Mouse (Mus musculus): Measurements from ENCODE around the gene Pdgfa. TPM values are rescaled to one million over a fixed set of nuclear protein-coding genes. Genes with fewer than 3 reads are reported as not detected.

The Pdgfa gene
- polyA plus RNA-seq, 1 experiment from 2014 or later = 58.7 TPM

GRCm38 (mm10) chr5:138993371-138994107 lies 3.6 kb downstream of the Pdgfa start:
- peak overlapping the region; percentile 76 for H3K4me3 ChIP-seq (replicated peaks)
- H3K9me3 ChIP-seq = no peaks in the 10 kb centered on the region
- peak overlapping the region; percentile 91 for H3K4me2 ChIP-seq
- H3K36me3 ChIP-seq = no peaks in the 10 kb centered on the region
- peak overlapping the region; percentile 96 for H3K27ac ChIP-seq
- 2% methylated on average over 40 of the region's 40 CpGs for WGBS
- peak overlapping the region; percentile 75 for H3K9ac ChIP-seq
- peaks cover 27% of the 10 kb centered on the region for H3K27me3 ChIP-seq (replicated peaks)
- ATAC-seq (ENCODE audit: insufficient read depth, low FRiP score, low read depth) = no peak
- H3K4me1 ChIP-seq = peaks cover 56% of the 10 kb centered on the region

GRCm38 (mm10) chr5:138992611-138993370 lies 4.4 kb downstream of the Pdgfa start:
- peak overlapping the region; percentile 91 for H3K4me2 ChIP-seq
- H3K4me3 ChIP-seq (replicated peaks) = peak overlapping the region; percentile 76
- ATAC-seq (ENCODE audit: insufficient read depth, low FRiP score, low read depth) = no peak
- no peaks in the 10 kb centered on the region for H3K9me3 ChIP-seq
- peak overlapping the region; percentile 75; the same call in 1 of the 2 replicates for H3K9ac ChIP-seq
- no peaks in the 10 kb centered on the region for H3K36me3 ChIP-seq
- peaks cover 50% of the 10 kb centered on the region for H3K4me1 ChIP-seq
- H3K27ac ChIP-seq = peak overlapping the region; percentile 96; the same call in 1 of the 2 replicates
- WGBS = 11% methylated on average over 59 of the region's 59 CpGs
- peaks cover 20% of the 10 kb centered on the region for H3K27me3 ChIP-seq (replicated peaks)

- Histone ChIP-seq H3K9me3 (no peaks in the 10 kb centered on the region), H3K27me3 (replicated peaks) (peaks cover 12% of the 10 kb centered on the region; the same call in 1 of the 2 replicates), H3K9ac (no peak overlapping the region), H3K27ac (no peak overlapping the region), H3K4me1 (peaks cover 39% of the 10 kb centered on the region), H3K4me3 (replicated peaks) (no peak overlapping the region), H3K4me2 (no peak overlapping the region), H3K36me3 (0 out of 2 replicates have a peak, but pooled peaks cover 3% of the 10 kb centered on the region)
- no peak for ATAC-seq (ENCODE audit: insufficient read depth, low FRiP score, low read depth)
- 77% methylated on average over 4 of the region's 4 CpGs for WGBS
Measured at GRCm38 (mm10) chr5:138991734-138992133, 5.4 kb downstream of the Pdgfa start.

- Histone ChIP-seq H3K36me3 (peaks cover 12% of the 10 kb centered on the region; the same call in 1 of the 2 replicates), H3K27me3 (replicated peaks) (peaks cover 10% of the 10 kb centered on the region; the same call in 1 of the 2 replicates), H3K27ac (no peak overlapping the region), H3K9ac (no peak overlapping the region), H3K4me3 (replicated peaks) (no peak overlapping the region), H3K4me1 (peaks cover 30% of the 10 kb centered on the region), H3K9me3 (no peaks in the 10 kb centered on the region), H3K4me2 (no peak overlapping the region)
- WGBS = 73% methylated on average over 7 of the region's 7 CpGs
- ATAC-seq (ENCODE audit: insufficient read depth, low FRiP score, low read depth) = no peak
Measured at GRCm38 (mm10) chr5:138990659-138991380, 6.3 kb downstream of the Pdgfa start.

- peaks cover 10% of the 10 kb centered on the region; the same call in 1 of the 2 replicates for H3K27me3 ChIP-seq (replicated peaks)
- H3K9me3 ChIP-seq = no peaks in the 10 kb centered on the region
- no peak overlapping the region for H3K9ac ChIP-seq
- peaks cover 23% of the 10 kb centered on the region for H3K36me3 ChIP-seq
- H3K4me1 ChIP-seq = peaks cover 27% of the 10 kb centered on the region
- ATAC-seq (ENCODE audit: insufficient read depth, low FRiP score, low read depth) = no peak
- H3K4me2 ChIP-seq = no peak overlapping the region
- peak overlapping the region; percentile 72; the same call in 1 of the 2 replicates for H3K27ac ChIP-seq
- H3K4me3 ChIP-seq (replicated peaks) = no peak overlapping the region
- WGBS = 82% methylated on average over 6 of the region's 6 CpGs
Measured at GRCm38 (mm10) chr5:138989567-138989966, 7.6 kb downstream of the Pdgfa start.

GRCm38 (mm10) chr5:138988764-138989163 lies 8.4 kb downstream of the Pdgfa start:
- Histone ChIP-seq H3K4me3 (replicated peaks) (no peak overlapping the region), H3K4me2 (no peak overlapping the region), H3K27me3 (replicated peaks) (peaks cover 10% of the 10 kb centered on the region; the same call in 1 of the 2 replicates), H3K9me3 (no peaks in the 10 kb centered on the region), H3K4me1 (peaks cover 24% of the 10 kb centered on the region), H3K27ac (peak overlapping the region; percentile 72), H3K9ac (no peak overlapping the region), H3K36me3 (peaks cover 30% of the 10 kb centered on the region)
- ATAC-seq (ENCODE audit: insufficient read depth, low FRiP score, low read depth) = peak; percentile 56
- 31% methylated on average over 9 of the region's 9 CpGs for WGBS

GRCm38 (mm10) chr5:138987994-138988393 lies 9.2 kb downstream of the Pdgfa start:
- Histone ChIP-seq H3K27ac (peak overlapping the region; percentile 72; the same call in 1 of the 2 replicates), H3K4me3 (replicated peaks) (no peak overlapping the region), H3K9ac (no peak overlapping the region), H3K9me3 (no peaks in the 10 kb centered on the region), H3K4me2 (no peak overlapping the region), H3K27me3 (replicated peaks) (peaks cover 10% of the 10 kb centered on the region; the same call in 1 of the 2 replicates), H3K4me1 (peaks cover 16% of the 10 kb centered on the region; the same call in 1 of the 2 replicates), H3K36me3 (peaks cover 35% of the 10 kb centered on the region)
- WGBS = 65% methylated on average over 10 of the region's 10 CpGs
- no peak; the same call in 1 of the 2 replicates for ATAC-seq (ENCODE audit: insufficient read depth, low FRiP score, low read depth)

GRCm38 (mm10) chr5:138981921-138982320 lies 15.2 kb downstream of the Pdgfa start:
- Histone ChIP-seq H3K4me2 (no peak overlapping the region), H3K9ac (no peak overlapping the region), H3K27me3 (replicated peaks) (no peaks in the 10 kb centered on the region), H3K9me3 (no peaks in the 10 kb centered on the region), H3K36me3 (peaks cover 39% of the 10 kb centered on the region), H3K4me1 (peaks cover 21% of the 10 kb centered on the region; the same call in 1 of the 2 replicates), H3K27ac (no peak overlapping the region), H3K4me3 (replicated peaks) (no peak overlapping the region)
- no peak for ATAC-seq (ENCODE audit: insufficient read depth, low FRiP score, low read depth)
- 68% methylated on average over 8 of the region's 9 CpGs for WGBS

- H3K27me3 ChIP-seq (replicated peaks) = no peaks in the 10 kb centered on the region
- H3K4me2 ChIP-seq = no peak overlapping the region
- 0 out of 2 replicates have a peak, but pooled peaks have one; percentile 40 for ATAC-seq (ENCODE audit: insufficient read depth, low FRiP score, low read depth)
- 80% methylated on average over 9 of the region's 9 CpGs for WGBS
- H3K36me3 ChIP-seq = peaks cover 26% of the 10 kb centered on the region
- no peaks in the 10 kb centered on the region for H3K9me3 ChIP-seq
- no peak overlapping the region for H3K4me3 ChIP-seq (replicated peaks)
- peaks cover 21% of the 10 kb centered on the region; the same call in 1 of the 2 replicates for H3K4me1 ChIP-seq
- H3K27ac ChIP-seq = no peak overlapping the region
- H3K9ac ChIP-seq = no peak overlapping the region
Measured at GRCm38 (mm10) chr5:138980608-138981007, 16.6 kb downstream of the Pdgfa start.

- H3K4me3 ChIP-seq (replicated peaks) = no peak overlapping the region
- H3K36me3 ChIP-seq = peaks cover 20% of the 10 kb centered on the region
- H3K9ac ChIP-seq = no peak overlapping the region
- no peak overlapping the region for H3K4me2 ChIP-seq
- no peaks in the 10 kb centered on the region for H3K9me3 ChIP-seq
- no peak overlapping the region for H3K27ac ChIP-seq
- 60% methylated on average over 8 of the region's 8 CpGs for WGBS
- peaks cover 21% of the 10 kb centered on the region; the same call in 1 of the 2 replicates for H3K4me1 ChIP-seq
- ATAC-seq (ENCODE audit: insufficient read depth, low FRiP score, low read depth) = peak; percentile 31; the same call in 1 of the 2 replicates
- no peaks in the 10 kb centered on the region for H3K27me3 ChIP-seq (replicated peaks)
Measured at GRCm38 (mm10) chr5:138979840-138980239, 17.3 kb downstream of the Pdgfa start.

- no peak for ATAC-seq (ENCODE audit: insufficient read depth, low FRiP score, low read depth)
- 36% methylated on average over 3 of the region's 3 CpGs for WGBS
- H3K9ac ChIP-seq = no peak overlapping the region
- no peak overlapping the region for H3K27ac ChIP-seq
- no peak overlapping the region for H3K4me2 ChIP-seq
- H3K4me1 ChIP-seq = peaks cover 19% of the 10 kb centered on the region; the same call in 1 of the 2 replicates
- H3K36me3 ChIP-seq = peaks cover 5% of the 10 kb centered on the region; the same call in 1 of the 2 replicates
- no peaks in the 10 kb centered on the region for H3K27me3 ChIP-seq (replicated peaks)
- H3K9me3 ChIP-seq = no peaks in the 10 kb centered on the region
- H3K4me3 ChIP-seq (replicated peaks) = no peak overlapping the region
Measured at GRCm38 (mm10) chr5:138977759-138978158, 19.4 kb downstream of the Pdgfa start.
